Mouse (Mus musculus) lung, adult 2 months (tissue): ENCODE data around the gene Cyb5d1.

ENCODE experiments used
- CTCF ChIP-seq: fragments of 200-500 bp; IDR thresholded peaks from 2 replicates; pipeline ENCODE4 v1.5.1; 2011; ENCODE audit warnings: mild to moderate bottlenecking, low read length, control low read depth; ENCODE audit not compliant: insufficient read depth
- POLR2A ChIP-seq: fragments of 200-500 bp; IDR thresholded peaks from 2 replicates; pipeline ENCODE4 v1.6.1; 2011; ENCODE audit warnings: low read depth, mild to moderate bottlenecking, control low read depth, low read length, borderline replicate concordance; ENCODE audit errors: extremely low read depth

GRCm38 (mm10) chr11:69388680-69389079, 6.8 kb downstream of the Cyb5d1 start:
- TF ChIP-seq CTCF: no peak
- TF ChIP-seq POLR2A: no peak
